Mouse (Mus musculus): Measurements from ENCODE around the gene Ttll5. TPM values are rescaled to one million over a fixed set of nuclear protein-coding genes. Genes with fewer than 3 reads are reported as not detected.

The Ttll5 gene
- polyA plus RNA-seq, 2 experiments: 13.9 to 16.3 TPM

DNA sequence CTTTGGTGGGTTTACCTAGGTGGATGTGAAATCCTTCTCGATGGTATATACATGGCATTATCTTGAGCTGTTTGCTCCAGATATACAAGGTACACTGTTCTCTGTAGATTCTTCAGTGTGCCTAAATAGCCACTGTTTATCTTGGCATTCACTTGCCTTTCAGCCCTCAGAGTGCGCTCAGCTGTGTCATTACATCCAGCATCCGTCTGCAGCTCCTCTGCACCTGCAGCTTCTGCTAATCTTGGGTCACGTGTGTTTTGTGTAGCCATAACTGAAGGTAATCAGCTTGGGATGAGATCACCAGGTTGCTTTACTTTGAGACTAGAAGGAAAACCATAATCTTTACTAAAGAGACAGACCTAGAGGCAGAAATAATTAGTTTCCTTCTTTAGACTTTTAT lies 42.2 kb downstream of the Ttll5 start:
- Histone ChIP-seq H3K4me1 (ENCODE audit: control insufficient read depth, insufficient read depth, low read length) (peaks cover 23% of the 10 kb centered on the region), H3K9ac (ENCODE audit: low read depth, low read length, severe bottlenecking) (no peak overlapping the region), H3K4me2 (replicated peaks; ENCODE audit: low read depth, low read length, severe bottlenecking) (no peak overlapping the region), H3K9me3 (ENCODE audit: control insufficient read depth, low read length) (no peaks in the 10 kb centered on the region), H3K36me3 (ENCODE audit: control insufficient read depth, insufficient read depth, low read length) (0 out of 2 replicates have a peak, but pooled peaks cover 3% of the 10 kb centered on the region), H3K27me3 (ENCODE audit: control insufficient read depth, insufficient read depth, low read length) (no peaks in the 10 kb centered on the region), H3K27ac (replicated peaks; ENCODE audit: low read depth, low read length) (no peak overlapping the region), H3K4me3 (replicated peaks; ENCODE audit: low read length) (no peak overlapping the region)
- DNase-seq (ENCODE audit: low spot score): no peak
- WGBS: 75% methylated on average over 4 of the region's 4 CpGs
- no peak for ATAC-seq (ENCODE audit: low FRiP score, low read depth)
- TF ChIP-seq POLR2A (IDR thresholded peaks at IDR 0.05; ENCODE audit: borderline replicate concordance, extremely low read depth, insufficient read depth, insufficient read length): no peak

DNA sequence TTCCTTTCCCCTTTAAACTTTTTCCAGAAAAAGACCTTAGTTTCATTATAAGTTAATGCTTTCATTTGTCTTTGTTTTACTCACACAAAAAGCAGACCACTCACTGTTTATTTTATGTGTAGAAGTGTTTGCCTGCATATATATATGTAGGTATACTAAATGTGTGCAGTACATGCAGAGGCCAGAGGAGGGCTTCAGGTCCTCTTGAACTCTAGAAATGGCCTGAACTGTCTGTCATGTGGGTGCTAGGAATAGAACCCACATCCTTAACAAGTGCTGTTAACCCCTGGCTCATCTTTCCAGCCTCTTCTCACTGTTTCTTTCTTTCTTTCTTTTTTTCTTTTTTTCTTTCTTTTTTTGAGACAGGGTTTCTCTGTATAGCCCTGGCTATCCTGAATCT lies 42.7 kb downstream of the Ttll5 start:
- no peaks in the 10 kb centered on the region for H3K27me3 ChIP-seq (ENCODE audit: control insufficient read depth, insufficient read depth, low read length)
- no peak overlapping the region for H3K4me3 ChIP-seq (replicated peaks; ENCODE audit: low read length)
- 0 out of 2 replicates have a peak, but pooled peaks cover 3% of the 10 kb centered on the region for H3K36me3 ChIP-seq (ENCODE audit: control insufficient read depth, insufficient read depth, low read length)
- ATAC-seq (ENCODE audit: low FRiP score, low read depth) (no peak), DNase-seq (ENCODE audit: low spot score) (no peak)
- no peak overlapping the region for H3K9ac ChIP-seq (ENCODE audit: low read depth, low read length, severe bottlenecking)
- H3K4me1 ChIP-seq (ENCODE audit: control insufficient read depth, insufficient read depth, low read length): peaks cover 22% of the 10 kb centered on the region
- no peaks in the 10 kb centered on the region for H3K9me3 ChIP-seq (ENCODE audit: control insufficient read depth, low read length)
- H3K4me2 ChIP-seq (replicated peaks; ENCODE audit: low read depth, low read length, severe bottlenecking): no peak overlapping the region
- no peak for TF ChIP-seq POLR2A (IDR thresholded peaks at IDR 0.05; ENCODE audit: borderline replicate concordance, extremely low read depth, insufficient read depth, insufficient read length)
- H3K27ac ChIP-seq (replicated peaks; ENCODE audit: low read depth, low read length): no peak overlapping the region

- 37% methylated on average over 6 of the region's 6 CpGs for WGBS
- H3K9me3 ChIP-seq (ENCODE audit: control insufficient read depth, low read length): no peaks in the 10 kb centered on the region
- H3K36me3 ChIP-seq (ENCODE audit: control insufficient read depth, insufficient read depth, low read length): no peaks in the 10 kb centered on the region
- H3K9ac ChIP-seq (ENCODE audit: low read depth, low read length, severe bottlenecking): no peak overlapping the region
- no peak for TF ChIP-seq POLR2A (IDR thresholded peaks at IDR 0.05; ENCODE audit: borderline replicate concordance, extremely low read depth, insufficient read depth, insufficient read length)
- DNase-seq (ENCODE audit: low spot score): peak; percentile 69
- no peak overlapping the region for H3K4me3 ChIP-seq (replicated peaks; ENCODE audit: low read length)
- H3K4me2 ChIP-seq (replicated peaks; ENCODE audit: low read depth, low read length, severe bottlenecking): no peak overlapping the region
- no peaks in the 10 kb centered on the region for H3K27me3 ChIP-seq (ENCODE audit: control insufficient read depth, insufficient read depth, low read length)
- peak; percentile 68 for ATAC-seq (ENCODE audit: low FRiP score, low read depth)
- peaks cover 13% of the 10 kb centered on the region for H3K4me1 ChIP-seq (ENCODE audit: control insufficient read depth, insufficient read depth, low read length)
- 0 out of 2 replicates have a peak overlapping the region, but pooled peaks have one; percentile 39 for H3K27ac ChIP-seq (replicated peaks; ENCODE audit: low read depth, low read length)
Observed at GRCm38 (mm10) chr12:85869423-85869822, 45.0 kb downstream of the Ttll5 start.

DNA sequence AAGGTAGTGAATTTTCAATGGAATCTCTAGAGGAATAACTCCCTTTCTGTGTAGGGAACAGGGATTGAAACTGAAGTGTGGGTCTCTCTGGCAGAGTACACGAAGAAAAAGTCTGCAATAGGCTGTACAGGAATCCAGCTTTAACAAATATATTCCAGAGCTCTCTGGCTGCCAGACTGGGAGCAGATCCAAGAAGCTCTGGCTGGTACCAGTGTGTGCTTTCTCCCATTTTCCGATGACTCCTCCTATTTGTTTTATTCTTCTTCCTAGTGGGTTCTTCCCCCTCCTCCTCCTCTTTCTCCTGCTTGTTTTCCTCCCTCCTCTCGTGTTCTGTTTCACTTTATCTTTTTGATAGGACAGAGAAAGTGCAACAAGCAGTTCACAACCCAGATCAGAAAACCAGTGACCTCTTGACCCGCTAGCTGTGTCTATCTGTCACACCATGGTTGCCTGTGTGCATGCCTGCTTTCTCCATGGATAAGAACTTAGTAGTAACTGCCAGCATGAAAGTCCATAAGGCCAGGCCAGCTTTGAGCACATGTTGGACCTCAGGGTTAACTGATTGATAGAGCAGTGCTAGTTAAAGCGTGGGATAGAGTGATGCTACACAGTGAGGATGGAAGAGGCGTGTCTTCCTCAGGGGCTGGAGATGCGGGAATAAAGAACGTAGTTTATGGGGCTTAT lies 55.3 kb downstream of the Ttll5 start:
- peak overlapping the region; percentile 50 for H3K27ac ChIP-seq (replicated peaks; ENCODE audit: low read depth, low read length)
- H3K4me2 ChIP-seq (replicated peaks; ENCODE audit: low read depth, low read length, severe bottlenecking): no peak overlapping the region
- no peaks in the 10 kb centered on the region for H3K9me3 ChIP-seq (ENCODE audit: control insufficient read depth, low read length)
- H3K36me3 ChIP-seq (ENCODE audit: control insufficient read depth, insufficient read depth, low read length): peaks cover 13% of the 10 kb centered on the region
- no peak overlapping the region for H3K4me3 ChIP-seq (replicated peaks; ENCODE audit: low read length)
- ATAC-seq (ENCODE audit: low FRiP score, low read depth) (no peak), DNase-seq (ENCODE audit: low spot score) (peak; percentile 68)
- H3K9ac ChIP-seq (ENCODE audit: low read depth, low read length, severe bottlenecking): no peak overlapping the region
- WGBS: 71% methylated on average over 8 of the region's 8 CpGs
- H3K27me3 ChIP-seq (ENCODE audit: control insufficient read depth, insufficient read depth, low read length): no peaks in the 10 kb centered on the region
- peaks cover 12% of the 10 kb centered on the region; the same call in 1 of the 2 replicates for H3K4me1 ChIP-seq (ENCODE audit: control insufficient read depth, insufficient read depth, low read length)
- no peak for TF ChIP-seq POLR2A (IDR thresholded peaks at IDR 0.05; ENCODE audit: borderline replicate concordance, extremely low read depth, insufficient read depth, insufficient read length)

GRCm38 (mm10) chr12:85885024-85885423 lies 60.6 kb downstream of the Ttll5 start:
- no peak overlapping the region for H3K4me3 ChIP-seq (replicated peaks; ENCODE audit: low read length)
- ATAC-seq (ENCODE audit: low FRiP score, low read depth): no peak
- WGBS: 97% methylated on average over 3 of the region's 3 CpGs

More at GRCm38 (mm10) chr12:85885024-85885423, 60.6 kb downstream of the Ttll5 start:
- DNase-seq (ENCODE audit: low spot score): no peak
- Histone ChIP-seq H3K27me3 (ENCODE audit: control insufficient read depth, insufficient read depth, low read length) (no peaks in the 10 kb centered on the region), H3K4me1 (ENCODE audit: control insufficient read depth, insufficient read depth, low read length) (peaks cover 2% of the 10 kb centered on the region), H3K9ac (ENCODE audit: low read depth, low read length, severe bottlenecking) (no peak overlapping the region), H3K36me3 (ENCODE audit: control insufficient read depth, insufficient read depth, low read length) (peaks cover 4% of the 10 kb centered on the region; the same call in 1 of the 2 replicates), H3K27ac (replicated peaks; ENCODE audit: low read depth, low read length) (no peak overlapping the region), H3K9me3 (ENCODE audit: control insufficient read depth, low read length) (no peaks in the 10 kb centered on the region), H3K4me2 (replicated peaks; ENCODE audit: low read depth, low read length, severe bottlenecking) (no peak overlapping the region)
- TF ChIP-seq POLR2A (IDR thresholded peaks at IDR 0.05; ENCODE audit: borderline replicate concordance, extremely low read depth, insufficient read depth, insufficient read length): no peak
